Mouse (Mus musculus) E14TG2a.4 (cell line): Measurements from ENCODE around the gene Nubpl.

Source experiments
- CTCF ChIP-seq: conservative IDR thresholded peaks from 2 replicates; pipeline ENCODE4 v1.5.1; 2014; ENCODE audit warnings: low read length
- POU5F1 ChIP-seq: IDR thresholded peaks from 2 replicates; pipeline ENCODE4 v1.6.1; 2014; ENCODE audit warnings: low read length, borderline replicate concordance

DNA sequence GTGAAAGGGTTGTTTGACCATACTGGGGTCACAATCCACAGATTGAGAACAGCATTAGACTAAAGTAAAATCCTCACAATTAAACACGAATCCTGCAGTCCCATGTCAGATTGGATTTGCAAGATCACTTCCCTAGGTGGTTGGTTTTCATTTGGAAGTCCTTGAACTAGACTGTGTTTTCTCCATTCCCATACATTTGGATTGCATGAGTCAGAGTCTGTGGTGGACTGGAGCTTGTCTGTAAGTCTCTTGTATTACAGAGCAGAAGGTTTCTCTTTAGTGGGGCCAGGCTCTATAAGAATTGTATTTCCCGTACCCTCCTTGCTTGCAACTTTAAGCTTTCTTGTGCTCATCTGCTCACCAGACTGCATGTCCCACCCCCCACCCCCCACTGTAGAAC is 151.0 kb downstream of the Nubpl start:
- TF ChIP-seq CTCF, result no peak
- TF ChIP-seq POU5F1, result no peak
